Mouse (Mus musculus): ENCODE measurements around the gene Adcy9.

DNA sequence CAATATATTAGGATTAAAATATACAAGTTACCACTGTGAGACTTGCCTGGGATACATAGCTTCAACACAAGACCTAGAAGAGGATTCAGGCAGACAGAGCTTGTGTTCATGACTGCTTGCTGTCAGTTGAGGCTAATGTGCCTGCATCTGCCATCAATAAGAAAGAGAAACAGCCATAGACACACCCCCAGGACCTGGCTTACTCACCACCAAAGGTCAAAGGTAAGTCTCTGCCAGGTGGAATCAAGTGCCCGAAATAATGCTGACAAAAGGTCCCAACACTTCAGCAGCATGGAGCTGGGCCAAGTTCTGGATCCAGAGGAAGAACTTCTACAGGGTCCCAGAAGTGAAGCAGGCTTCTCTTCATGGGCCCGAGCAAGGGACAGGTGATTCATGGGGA, 86.9 kb downstream of the Adcy9 start:
- TF ChIP-seq CTCF (IDR thresholded peaks at IDR 0.05; ENCODE audit: borderline replicate concordance, insufficient read depth, low read length) (no peak), POLR2A (IDR thresholded peaks at IDR 0.05; ENCODE audit: low read depth, low read length) (no peak)

Measured in embryonic fibroblast, embryonic 13.5 days (primary cell).